Mouse (Mus musculus): ENCODE results near the gene Dnajb14.

Dnajb14 gene

DNA sequence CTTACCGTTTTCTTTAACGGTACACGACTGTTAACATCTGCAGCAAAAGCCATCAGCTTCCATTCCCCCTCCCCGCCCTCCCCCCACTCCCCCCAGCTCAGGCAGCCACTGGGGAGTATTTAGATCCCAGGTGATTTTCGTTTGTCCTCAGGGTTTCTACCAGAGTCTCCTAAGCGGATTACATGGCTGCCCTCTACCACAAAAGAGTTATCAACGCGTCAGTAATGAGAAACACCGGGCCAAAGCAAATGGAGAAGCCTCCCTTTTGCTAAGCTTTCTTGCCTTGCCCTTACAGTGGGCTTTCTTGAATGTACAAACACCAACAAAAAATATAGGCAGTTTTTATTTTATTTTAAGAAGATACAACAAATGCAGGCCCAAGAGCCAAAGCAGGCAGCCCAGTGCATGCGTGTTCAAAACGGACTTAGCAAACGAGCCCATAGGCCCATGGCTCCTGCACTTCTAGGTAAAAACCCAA lies 50.3 kb downstream of the Dnajb14 start:
- no peak for DNase-seq (ENCODE audit: low read depth)

DNA sequence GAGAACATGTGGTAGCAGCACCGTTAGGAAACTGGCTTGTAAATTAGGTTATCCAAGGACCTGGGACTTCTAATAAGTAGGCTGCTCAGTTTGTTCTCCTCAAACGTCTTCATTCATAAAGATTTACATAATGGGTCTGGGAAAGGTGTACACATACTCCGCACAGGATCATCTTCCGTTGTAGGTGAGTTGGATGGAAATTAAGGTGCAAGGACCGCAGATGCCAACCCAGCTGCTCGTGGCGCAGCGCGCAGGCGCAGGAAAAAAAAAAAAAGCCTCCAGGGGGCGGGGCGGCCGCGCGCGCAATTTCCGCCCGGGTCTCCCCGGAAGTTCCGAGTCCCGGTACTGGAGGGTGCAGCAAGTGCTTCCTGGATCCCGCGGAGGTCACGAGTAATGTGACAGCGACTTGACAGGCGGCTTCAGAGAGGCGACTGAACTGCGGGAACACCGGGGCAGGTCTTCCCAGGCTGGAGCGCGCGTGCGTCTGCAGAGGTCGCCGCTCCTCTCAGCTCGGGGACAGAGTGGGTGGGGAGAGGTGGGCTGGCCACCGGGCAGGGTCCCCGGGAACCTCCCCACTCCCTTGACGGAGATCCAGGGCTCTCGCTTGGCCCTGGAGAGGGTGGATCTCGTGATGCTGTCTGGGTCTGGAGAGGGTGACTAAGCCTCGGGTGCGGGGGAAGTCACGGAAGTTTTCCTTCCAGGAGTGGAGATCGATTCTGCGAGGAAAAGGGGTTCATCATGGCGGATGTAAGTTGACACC lies 50.9 kb downstream of the Dnajb14 start, which contains the start of gene Lamtor3:
Lamtor3 (plus strand) TSS at position 335 of the 760 bp plus-strand sequence.
- peak; percentile 97 for DNase-seq (ENCODE audit: low read depth)

DNA sequence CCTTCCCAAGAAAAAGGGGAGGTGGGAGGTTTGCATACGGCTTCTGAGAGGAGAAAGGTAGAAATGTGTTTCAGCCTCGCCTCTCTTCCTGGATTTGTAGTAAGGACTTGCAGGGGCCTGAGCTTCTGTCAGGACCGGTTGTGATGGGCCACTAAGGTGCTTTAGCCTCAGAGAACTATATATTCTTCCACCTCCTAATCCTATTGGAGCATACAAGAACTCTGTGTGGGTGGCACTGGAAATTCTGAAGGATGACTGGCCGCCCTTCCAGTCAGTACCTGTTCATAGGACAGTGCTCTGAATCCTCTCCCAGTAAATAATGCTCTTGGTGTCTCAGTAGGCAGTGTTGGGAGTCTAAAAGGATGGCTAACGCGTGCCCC lies 51.4 kb downstream of the Dnajb14 start:
- no peak for DNase-seq (ENCODE audit: low read depth)

DNA sequence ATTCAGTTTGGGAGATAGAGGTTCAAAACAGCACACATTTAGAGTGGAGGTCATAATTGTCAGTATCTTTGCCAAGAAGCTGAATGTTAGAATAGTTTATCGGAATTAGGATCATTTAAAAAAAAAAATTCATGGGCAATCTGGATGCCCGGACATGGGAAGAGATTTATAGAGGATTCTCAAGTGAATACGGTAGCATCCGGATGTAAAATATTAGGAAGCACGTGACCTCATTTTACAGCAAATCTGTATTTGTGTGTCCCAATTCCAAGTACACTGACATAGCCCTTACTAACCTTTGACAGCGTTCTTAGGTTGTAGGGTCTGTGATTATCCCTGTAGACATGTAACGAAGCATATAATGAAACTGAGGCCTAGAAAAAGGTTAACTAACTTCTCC lies 51.9 kb downstream of the Dnajb14 start:
- DNase-seq (ENCODE audit: low read depth), result no peak

DNA sequence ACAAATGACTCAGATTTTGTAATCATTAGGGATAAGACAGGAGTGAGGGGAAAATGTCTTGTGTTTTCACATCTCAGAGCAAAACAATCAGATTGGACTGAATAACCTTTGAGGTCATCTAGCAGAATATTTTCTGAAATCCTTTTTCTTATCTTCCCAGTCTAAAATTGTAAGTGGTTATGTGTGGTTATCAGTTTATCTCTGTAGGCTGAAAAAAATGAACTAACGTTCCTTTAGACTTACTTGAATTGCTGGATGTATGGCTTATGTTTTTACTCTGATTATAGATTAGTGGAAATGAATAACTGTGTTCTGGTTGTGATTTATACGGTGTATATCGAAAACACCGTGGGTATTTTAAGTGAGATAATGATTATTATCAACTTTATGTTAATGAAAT lies 53.1 kb downstream of the Dnajb14 start:
- no peak for DNase-seq (ENCODE audit: low read depth)

DNA sequence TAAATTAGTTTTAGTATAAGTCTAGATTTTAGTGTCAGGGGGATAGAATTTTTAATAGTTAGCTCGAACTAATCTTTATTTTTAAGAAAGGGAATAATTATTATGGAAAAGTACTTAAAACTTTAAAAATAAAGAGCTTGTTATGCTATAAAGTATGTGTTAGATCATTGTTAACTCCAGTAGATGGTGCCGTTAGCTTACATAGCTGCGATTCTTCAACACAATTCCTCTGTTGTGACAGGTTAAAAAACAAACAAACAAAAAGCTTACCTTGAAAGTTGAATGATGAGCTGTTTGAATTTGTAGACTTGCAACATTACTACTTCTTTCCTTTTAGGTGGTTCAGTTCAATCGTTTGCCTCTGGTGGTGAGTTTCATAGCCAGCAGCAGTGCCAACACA lies 59.5 kb downstream of the Dnajb14 start:
- no peak for DNase-seq (ENCODE audit: low read depth)

DNA sequence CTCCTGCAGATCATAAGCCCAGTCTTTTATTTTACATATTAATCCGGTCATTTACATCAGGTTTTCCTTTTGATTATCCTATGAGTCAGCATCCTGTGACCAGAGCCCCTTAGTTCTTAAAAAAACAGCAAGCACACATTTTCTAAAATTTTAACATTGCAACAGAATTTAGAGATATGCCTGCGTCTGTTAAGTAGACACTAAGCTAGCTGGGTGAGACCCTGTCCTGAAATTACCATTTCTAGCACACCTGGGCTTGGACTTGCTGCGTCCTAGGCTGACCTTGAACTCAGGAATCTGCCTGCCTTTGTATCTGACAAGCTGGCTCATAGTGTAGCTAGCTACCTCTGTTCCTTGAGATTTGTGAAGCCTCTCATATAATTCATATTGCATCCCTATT lies 62.5 kb downstream of the Dnajb14 start:
- no peak for DNase-seq (ENCODE audit: low read depth)

DNA sequence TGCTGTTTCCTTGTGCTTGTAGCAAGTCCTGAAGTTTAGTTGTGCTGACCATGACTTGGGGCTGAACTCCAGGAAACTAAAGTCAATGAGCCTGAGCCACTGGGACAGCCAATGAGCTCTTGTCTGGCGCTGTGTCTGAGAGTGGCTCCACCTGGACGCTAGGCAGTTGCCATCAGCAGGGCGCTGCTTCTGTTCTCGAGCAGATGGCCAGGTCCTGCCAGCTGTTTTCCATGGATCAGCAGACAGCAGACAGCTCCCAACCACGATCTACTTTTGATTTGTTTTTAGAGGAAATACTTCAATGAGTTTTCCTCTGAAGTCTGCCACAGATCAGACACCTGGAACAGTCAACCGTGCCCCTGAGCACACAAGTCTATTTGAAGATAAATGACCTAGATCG lies 65.3 kb downstream of the Dnajb14 start:
- DNase-seq (ENCODE audit: low read depth), result no peak

DNA sequence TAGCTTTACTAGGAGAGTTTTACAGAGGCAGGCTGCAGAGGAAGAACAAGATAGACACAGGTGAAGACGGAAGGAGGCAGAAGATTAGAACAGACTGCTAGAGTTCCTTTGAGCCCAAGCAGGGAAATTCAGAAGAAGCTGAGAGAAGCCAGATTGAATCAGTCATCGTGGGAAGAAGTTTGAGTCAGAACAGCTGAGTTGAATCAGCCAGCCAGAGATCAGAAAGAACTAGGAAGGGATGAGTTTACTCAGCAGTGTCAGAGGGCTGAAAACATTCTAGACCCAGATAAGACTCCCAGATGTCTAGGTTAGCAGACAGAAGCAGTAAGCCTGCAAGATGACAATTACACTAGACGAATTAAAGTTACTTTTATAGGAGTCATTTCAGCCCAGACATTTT lies 66.5 kb downstream of the Dnajb14 start:
- DNase-seq (ENCODE audit: low read depth), result peak; percentile 45

DNA sequence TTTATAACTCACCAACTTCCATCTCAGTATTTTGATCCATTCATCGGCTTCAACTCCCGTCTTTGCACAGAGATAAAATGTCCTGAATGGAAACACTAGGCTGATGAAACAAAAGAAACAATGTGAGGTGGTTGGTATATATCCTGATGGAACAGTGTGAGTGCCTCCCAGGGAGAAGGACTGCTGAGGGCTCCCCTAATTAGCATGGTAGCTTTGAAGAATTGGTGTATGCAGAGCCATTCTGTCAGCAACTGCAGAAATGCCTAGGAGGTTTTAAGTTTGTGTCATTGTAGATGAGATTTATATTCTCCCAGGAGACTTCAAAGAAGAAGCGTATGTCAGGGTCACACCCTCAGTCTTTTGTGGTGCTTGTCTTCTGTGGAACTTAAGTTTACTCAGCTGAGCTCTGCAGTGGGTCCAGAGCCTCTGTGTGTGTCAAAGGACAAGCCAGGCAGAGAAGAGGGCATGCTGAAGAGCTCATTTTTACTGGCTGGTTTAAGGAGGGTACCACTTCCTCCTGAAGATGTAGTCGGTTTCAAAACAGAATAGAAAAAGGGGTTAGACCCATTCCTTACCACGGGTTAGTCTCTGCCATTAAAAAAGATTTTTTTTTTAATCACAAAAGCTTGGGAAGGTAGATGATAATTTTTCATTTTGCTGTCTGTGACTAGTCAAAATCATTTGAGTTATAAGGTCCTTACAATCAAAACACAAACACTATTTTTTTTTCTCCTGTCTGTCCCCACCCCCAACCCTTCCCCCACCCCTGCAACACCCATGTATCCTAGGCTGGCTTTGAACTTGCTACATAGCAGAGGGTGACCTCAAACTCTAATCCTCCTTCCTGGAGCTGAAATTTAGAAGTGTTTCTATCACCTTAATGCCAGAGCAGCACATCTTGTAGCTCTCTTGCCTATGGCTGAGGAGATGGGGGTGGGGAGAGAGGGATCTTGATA lies 68.4 kb downstream of the Dnajb14 start:
- no peak for DNase-seq (ENCODE audit: low read depth)

DNA sequence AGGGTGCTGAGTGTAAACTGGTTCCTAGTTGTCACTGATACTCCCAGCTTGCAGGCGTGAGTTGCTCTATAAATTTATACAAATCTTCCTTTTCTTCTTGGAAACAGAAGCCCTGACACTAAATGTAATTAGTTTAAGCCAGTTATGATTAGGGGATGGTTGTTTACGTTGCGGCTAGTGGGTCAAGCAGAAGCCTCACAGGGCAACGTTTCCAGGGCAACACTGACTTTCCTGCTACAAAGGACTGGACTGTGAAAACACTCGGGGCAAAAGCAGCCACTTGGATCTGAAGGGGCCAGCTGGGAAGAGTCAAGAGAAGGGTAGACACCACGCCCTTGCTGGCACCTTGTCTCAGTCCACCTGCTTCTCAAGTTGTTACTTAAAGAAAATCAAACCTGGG lies 69.1 kb downstream of the Dnajb14 start:
- no peak for DNase-seq (ENCODE audit: low read depth)

DNA sequence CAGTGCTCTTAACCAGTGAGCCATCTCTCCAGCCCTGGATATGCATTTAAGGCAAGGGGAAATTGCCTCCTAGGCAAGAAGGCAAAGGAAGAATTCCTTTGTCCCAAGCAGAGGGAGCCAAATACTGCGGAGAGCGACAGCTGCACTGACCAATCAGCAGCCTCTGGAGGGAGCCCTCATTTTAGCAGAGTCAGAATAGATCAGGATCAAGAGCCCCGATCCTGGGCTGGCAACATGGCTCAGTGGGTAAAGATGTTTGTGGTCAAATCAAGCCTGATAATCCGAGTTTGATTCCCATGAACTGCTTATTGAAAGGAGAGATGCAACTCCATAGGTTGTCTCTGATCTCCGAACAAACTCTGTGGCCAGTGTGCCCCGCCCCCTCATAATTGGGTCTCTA lies 71.1 kb downstream of the Dnajb14 start:
- DNase-seq (ENCODE audit: low read depth), result no peak

DNA sequence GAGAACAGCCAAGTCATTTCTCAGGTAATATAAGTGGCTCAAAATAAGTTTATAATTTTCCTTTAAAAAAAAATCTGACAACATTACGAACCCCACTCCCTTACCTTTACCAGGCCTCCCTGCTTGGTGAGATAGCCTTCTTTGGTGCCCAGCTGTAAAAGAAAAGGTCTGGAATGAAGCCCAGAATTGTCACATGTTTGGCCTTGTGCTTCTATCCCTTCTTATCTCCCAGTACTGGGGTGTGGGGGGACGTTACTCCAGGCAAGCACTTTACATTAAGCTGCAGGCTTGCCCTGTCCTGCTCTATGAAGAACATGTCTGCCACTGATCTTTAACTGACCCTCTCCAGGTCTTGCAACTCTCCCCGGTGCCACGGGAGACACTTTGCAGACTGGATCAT lies 73.3 kb downstream of the Dnajb14 start:
- no peak for DNase-seq (ENCODE audit: low read depth)

DNA sequence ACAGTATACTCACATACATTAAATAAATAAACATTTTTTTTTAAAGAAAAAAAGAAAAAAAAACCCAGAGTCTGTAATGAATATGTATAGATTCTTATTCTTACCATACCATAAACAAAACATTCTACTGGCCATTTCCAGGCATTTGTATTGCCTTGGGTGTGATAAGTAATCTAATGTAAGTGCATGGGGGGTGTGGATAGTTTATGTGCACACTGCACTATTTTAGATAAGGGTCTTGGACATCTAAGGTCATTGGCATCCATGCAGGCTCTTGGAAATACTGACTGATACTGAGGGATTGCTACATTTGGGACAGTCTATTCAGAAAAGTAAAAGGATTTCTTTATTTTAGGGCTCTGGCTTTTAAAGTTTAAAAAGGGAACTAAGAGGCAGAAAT lies 74.1 kb downstream of the Dnajb14 start:
- no peak for DNase-seq (ENCODE audit: low read depth)

DNA sequence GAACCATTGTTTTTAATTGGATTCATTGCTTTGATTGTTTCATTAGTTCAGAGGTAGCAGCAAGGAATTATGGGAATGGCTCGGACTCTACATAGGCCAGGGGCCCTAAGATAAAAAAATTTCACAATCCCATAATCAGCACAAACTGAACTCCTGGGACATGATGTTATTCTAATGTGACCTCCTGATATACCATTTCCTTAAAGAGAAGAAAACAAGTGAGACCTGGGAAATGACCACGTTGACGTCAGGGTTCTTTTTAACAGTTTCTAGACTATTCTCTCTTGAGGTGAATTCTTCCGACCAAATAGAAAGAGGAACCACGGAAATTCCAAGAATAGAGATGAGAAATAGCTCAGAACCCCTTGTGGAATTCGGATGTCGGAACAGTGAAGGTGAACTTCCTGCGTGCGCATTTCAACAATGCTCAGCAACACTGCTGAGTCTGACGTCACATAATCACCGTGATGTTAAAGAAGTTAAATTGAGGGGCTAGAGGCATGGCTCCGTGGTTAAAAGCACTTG lies 74.7 kb downstream of the Dnajb14 start:
- no peak for DNase-seq (ENCODE audit: low read depth)

DNA sequence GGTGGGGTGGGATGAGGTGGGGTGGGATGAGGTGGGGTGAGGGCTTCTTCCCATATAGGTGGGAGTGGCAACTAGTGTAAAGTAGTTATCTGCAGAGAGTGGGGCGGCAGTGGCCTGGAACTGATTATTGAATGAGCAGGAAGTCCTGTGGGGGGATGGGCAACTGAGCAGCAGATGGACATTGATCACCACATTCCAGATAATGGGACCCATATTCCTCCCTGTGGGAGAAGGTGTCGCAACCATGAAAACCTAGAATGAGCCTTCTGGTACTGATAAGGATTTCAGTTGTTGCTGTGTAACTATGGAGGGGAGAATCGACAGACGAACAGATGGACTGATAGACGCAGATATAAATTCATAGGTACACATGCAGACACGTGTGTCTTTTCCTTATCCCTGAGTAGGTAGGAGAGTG lies 76.3 kb downstream of the Dnajb14 start:
- no peak for DNase-seq (ENCODE audit: low read depth)

DNA sequence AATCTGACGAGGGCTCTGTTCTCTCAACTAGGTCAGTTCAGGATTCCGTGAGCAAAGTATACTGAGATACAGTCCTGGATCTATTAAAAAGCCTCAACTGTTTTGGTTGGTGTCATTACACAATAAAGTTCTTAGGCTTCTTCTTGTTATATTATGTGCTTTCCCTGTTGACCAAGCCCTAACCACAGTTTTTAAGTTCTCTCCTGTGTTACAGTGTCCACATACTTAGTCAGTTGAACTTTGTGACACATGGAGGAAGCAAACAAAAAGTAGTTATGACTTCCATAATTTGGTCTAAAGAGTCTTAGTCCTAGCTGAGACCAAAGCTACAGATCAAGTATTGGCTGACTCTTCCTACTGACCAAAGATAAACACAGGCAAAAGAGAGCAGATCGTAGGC lies 79.4 kb downstream of the Dnajb14 start:
- no peak for DNase-seq (ENCODE audit: low read depth)

DNA sequence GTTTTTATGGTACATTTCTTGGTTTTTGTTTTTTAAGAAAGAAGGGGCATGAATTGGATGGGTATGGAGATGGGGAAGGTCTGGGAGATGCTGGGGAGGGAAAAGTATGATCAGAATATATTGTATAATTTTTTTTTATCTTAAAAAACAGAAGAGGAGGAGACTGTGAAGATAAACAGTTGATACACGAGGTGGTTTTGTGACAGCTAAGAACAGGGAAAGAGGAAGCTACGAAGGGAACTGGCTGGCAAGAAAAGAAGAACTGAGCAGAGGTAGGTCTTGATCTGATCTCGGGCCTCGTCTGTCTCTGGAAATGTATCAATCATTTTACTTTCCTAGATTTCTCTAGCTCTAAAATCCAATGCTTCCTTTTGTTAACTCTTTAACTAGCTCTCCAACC lies 80.0 kb downstream of the Dnajb14 start:
- DNase-seq (ENCODE audit: low read depth), result no peak

DNA sequence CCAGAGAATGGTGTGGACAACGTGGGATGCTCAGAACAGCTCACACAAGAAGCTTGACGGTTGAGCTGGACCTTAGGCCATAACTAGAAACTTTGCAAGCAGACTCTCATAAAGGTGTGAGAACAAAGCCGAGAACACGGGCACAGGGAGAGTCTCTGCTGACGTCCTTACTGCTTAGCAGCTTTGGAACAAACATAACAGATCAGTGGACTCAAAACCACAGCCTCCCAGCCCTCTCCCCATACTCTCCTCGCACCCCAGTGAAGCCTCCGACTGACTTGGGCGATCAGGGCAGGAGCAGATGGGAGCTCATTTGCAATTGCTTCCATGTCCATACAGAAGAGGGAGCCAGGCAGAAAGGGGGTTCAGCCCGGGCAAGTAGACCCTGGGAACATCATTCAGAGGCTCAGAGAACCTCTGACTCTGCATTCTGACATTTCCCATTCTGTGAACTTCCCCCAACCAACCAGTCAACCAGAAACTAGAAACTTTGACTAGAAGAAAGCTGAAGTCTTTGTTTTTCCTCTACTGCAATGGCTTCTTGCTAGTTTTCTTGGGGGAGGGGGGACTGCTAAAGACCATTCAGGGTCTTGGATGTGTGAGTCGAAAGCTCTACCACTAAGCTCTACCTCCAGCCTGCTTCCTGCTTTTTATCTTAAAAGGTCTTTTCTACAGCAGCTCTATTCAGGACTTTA lies 82.9 kb downstream of the Dnajb14 start:
- DNase-seq (ENCODE audit: low read depth), result peak; percentile 73

DNA sequence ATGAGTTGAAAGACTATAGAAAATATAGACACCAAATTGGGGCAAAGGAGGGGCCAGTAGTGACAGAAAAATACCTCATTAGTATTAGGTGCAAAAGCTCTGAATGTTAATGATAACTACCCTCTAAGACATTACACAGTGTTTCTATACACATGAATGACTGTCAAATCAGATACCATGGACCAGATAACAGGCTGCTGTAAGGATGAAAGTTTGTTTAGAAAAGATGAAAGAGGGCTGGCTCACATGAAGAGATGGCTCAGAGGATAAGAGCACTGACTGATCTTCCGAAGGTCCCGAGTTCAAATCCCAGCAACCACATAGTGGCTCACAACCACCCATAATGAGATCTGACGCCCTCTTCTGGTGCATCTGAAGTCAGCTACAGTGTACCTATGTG lies 83.8 kb downstream of the Dnajb14 start:
- peak; percentile 51 for DNase-seq (ENCODE audit: low read depth)

DNA sequence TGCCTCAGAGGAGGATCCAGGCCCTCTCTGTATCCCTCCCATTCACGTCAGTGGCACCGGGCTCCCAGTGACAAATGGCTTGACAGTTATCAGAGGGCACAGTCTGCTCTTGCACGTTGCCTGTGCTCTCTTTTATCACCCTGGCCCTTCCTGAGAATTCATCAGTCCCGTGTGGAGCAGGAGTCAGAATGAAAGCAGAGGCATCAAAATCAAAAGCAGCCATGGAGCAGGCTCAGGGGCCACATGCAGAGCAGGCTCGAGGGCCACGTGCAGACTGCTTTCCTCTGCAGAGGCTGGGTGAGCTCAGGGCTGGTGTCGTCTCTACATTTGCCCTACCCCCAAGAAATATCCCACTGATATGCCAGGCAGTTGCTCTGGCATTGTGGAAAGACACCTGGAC lies 84.3 kb downstream of the Dnajb14 start:
- DNase-seq (ENCODE audit: low read depth), result peak; percentile 53

DNA sequence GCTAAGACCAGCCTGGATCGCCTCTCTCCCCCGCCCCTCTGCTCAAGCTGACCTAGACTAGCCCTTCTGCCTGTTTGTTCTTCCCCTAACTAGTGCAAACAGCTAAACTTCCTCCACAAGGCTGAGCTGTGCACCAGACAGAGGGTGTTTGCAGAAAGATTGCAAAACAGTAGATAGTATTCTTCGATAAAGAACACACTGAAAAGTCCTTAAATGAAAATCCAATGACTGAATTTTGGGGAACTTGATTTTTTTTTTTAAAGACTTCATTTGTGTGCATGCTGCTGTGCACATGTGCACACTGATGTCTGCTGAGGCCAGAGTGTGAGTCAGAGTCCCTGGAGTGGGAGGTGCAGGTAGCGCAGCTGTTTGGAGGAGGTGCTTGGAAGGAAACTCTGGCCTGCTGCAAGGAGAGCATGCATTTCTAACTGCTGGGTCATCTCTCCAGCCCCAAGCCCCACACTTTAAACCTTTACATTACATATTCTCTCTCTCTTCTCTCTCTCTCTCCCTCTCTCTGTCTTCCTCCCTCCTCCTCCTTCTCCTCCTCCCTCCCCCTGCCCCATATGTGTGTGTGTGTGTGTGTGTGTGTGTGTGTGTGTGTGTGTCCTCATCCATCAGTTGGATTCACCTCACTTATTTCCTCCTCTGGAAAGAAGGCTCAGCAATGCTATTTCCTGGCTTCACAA lies 84.9 kb downstream of the Dnajb14 start:
- DNase-seq (ENCODE audit: low read depth), result peak; percentile 71
